Mouse (Mus musculus): ENCODE data around the gene Tbc1d14. TPM values are rescaled to one million over a fixed set of nuclear protein-coding genes. Genes with fewer than 3 reads are reported as not detected.
A peak's percentile ranks its signal among the peaks of the same experiment; 100 is the strongest.

The Tbc1d14 gene
- total RNA-seq, 2 experiments from 2014 or later: 101 to 105 TPM

- TF ChIP-seq CTCF (conservative IDR thresholded peaks at IDR 0.05): peak; percentile 79
- peak in 1 of 2 experiments; percentile 67 for DNase-seq (ENCODE audit: low spot score in 2 of 2)
- H3K27ac ChIP-seq: no peak overlapping the region
- no peak overlapping the region for H3K4me3 ChIP-seq
Observed at GRCm38 (mm10) chr5:36458926-36459325, 134.2 kb downstream of the Tbc1d14 start.

GRCm38 (mm10) chr5:36457706-36458105 lies 135.4 kb downstream of the Tbc1d14 start:
- DNase-seq (ENCODE audit: low spot score in 2 of 2): no peak
- H3K27ac ChIP-seq: no peak overlapping the region
- no peak overlapping the region for H3K4me3 ChIP-seq
- TF ChIP-seq CTCF (conservative IDR thresholded peaks at IDR 0.05): no peak

- H3K27ac ChIP-seq: no peak overlapping the region
Observed at GRCm38 (mm10) chr5:36452821-36453220, 140.3 kb downstream of the Tbc1d14 start.

GRCm38 (mm10) chr5:36451872-36452389 lies 141.1 kb downstream of the Tbc1d14 start:
- no peak for DNase-seq (ENCODE audit: low spot score in 2 of 2)
- Histone ChIP-seq H3K27ac (no peak overlapping the region), H3K4me3 (no peak overlapping the region)
- no peak for TF ChIP-seq CTCF (conservative IDR thresholded peaks at IDR 0.05)

More at GRCm38 (mm10) chr5:36452821-36453220, 140.3 kb downstream of the Tbc1d14 start:
- no peak for DNase-seq (ENCODE audit: low spot score in 2 of 2)
- TF ChIP-seq CTCF (conservative IDR thresholded peaks at IDR 0.05): no peak
- H3K4me3 ChIP-seq: no peak overlapping the region

- no peak for DNase-seq (ENCODE audit: low spot score in 2 of 2)
- Histone ChIP-seq H3K27ac (no peak overlapping the region), H3K4me3 (no peak overlapping the region)
- TF ChIP-seq CTCF (conservative IDR thresholded peaks at IDR 0.05): no peak
Observed at GRCm38 (mm10) chr5:36451119-36451518, 142.0 kb downstream of the Tbc1d14 start.

- DNase-seq (ENCODE audit: low spot score in 2 of 2): no peak
- no peak for TF ChIP-seq CTCF (conservative IDR thresholded peaks at IDR 0.05)
- H3K27ac ChIP-seq: no peak overlapping the region
- no peak overlapping the region for H3K4me3 ChIP-seq
Observed at GRCm38 (mm10) chr5:36449710-36450358, 143.2 kb downstream of the Tbc1d14 start.

- no peak overlapping the region for H3K4me3 ChIP-seq
Observed at GRCm38 (mm10) chr5:36447872-36448271, 145.2 kb downstream of the Tbc1d14 start.

GRCm38 (mm10) chr5:36446166-36446890 lies 146.7 kb downstream of the Tbc1d14 start:
- TF ChIP-seq CTCF (conservative IDR thresholded peaks at IDR 0.05): no peak
- no peak overlapping the region for H3K4me3 ChIP-seq

More at GRCm38 (mm10) chr5:36447872-36448271, 145.2 kb downstream of the Tbc1d14 start:
- no peak overlapping the region for H3K27ac ChIP-seq
- no peak for DNase-seq (ENCODE audit: low spot score in 2 of 2)
- no peak for TF ChIP-seq CTCF (conservative IDR thresholded peaks at IDR 0.05)

GRCm38 (mm10) chr5:36445028-36445427 lies 148.0 kb downstream of the Tbc1d14 start:
- H3K4me3 ChIP-seq: no peak overlapping the region
- no peak for DNase-seq (ENCODE audit: low spot score in 2 of 2)
- TF ChIP-seq CTCF (conservative IDR thresholded peaks at IDR 0.05): no peak
- H3K27ac ChIP-seq: no peak overlapping the region

More at GRCm38 (mm10) chr5:36446166-36446890, 146.7 kb downstream of the Tbc1d14 start:
- H3K27ac ChIP-seq: no peak overlapping the region
- no peak for DNase-seq (ENCODE audit: low spot score in 2 of 2)

- H3K27ac ChIP-seq: no peak overlapping the region
- TF ChIP-seq CTCF (conservative IDR thresholded peaks at IDR 0.05): no peak
- no peak overlapping the region for H3K4me3 ChIP-seq
- no peak for DNase-seq (ENCODE audit: low spot score in 2 of 2)
Observed at GRCm38 (mm10) chr5:36444611-36445010, 148.5 kb downstream of the Tbc1d14 start.

- DNase-seq (ENCODE audit: low spot score in 2 of 2): no peak
- no peak for TF ChIP-seq CTCF (conservative IDR thresholded peaks at IDR 0.05)
- no peak overlapping the region for H3K4me3 ChIP-seq
- H3K27ac ChIP-seq: no peak overlapping the region
Observed at GRCm38 (mm10) chr5:36440741-36441140, 152.3 kb downstream of the Tbc1d14 start.

Other genes starting within 250 kb of the Tbc1d14 start
- gene Sorcs2, start 195.1 kb downstream of the Tbc1d14 start, total RNA-seq (2021): 10 to 100 TPM; 49.2 to 54.8 TPM
- 10 to 100 TPM; 24.0 to 24.5 TPM for gene Grpel1, start 128.3 kb downstream of the Tbc1d14 start, total RNA-seq (2021)
- 10 to 100 TPM; 36.9 to 37.2 TPM for gene Tada2b, start 109.0 kb downstream of the Tbc1d14 start, total RNA-seq (2021)
- 1 to 10 TPM in 1 of 2 experiments, under 1 TPM in 1; 0.91 to 1.3 TPM for gene Ccdc96, start 108.7 kb downstream of the Tbc1d14 start, total RNA-seq (2021)
- 100 to 1,000 TPM; 100 to 103 TPM for gene D5Ertd579e, start 102.7 kb upstream of the Tbc1d14 start, total RNA-seq (2021)
- gene Bloc1s4, start 155.4 kb upstream of the Tbc1d14 start, total RNA-seq (2021): 10 to 100 TPM; 22.4 to 26.0 TPM
- 100 to 1,000 TPM; 577 to 598 TPM for gene Mrfap1, start 203.5 kb upstream of the Tbc1d14 start, total RNA-seq (2021)
- 10 to 100 TPM; 29.5 to 31.9 TPM for gene Man2b2, start 237.4 kb upstream of the Tbc1d14 start, total RNA-seq (2021)